In genomic region chr9:107555031-107555457, GRCm38 (mm10) we compare ENCODE assay signal across 8 mouse cellular contexts. TPM values are rescaled to one million over a fixed set of nuclear protein-coding genes. Genes with fewer than 3 reads are reported as not detected.
DNase-seq lines count a peak whose midpoint lies in the region; ATAC-seq and TF ChIP-seq lines count a peak whose summit lies in the region.

No protein-coding gene starts in this region.

- under 1% methylated on average over 23 of the region's 23 CpGs for WGBS in cerebellum, adult 2 months
- WGBS in kidney, adult 2 months: under 1% methylated on average over 23 of the region's 23 CpGs
- WGBS in lung, embryonic 15.5 days: under 1% methylated on average over 23 of the region's 23 CpGs

- H3K4me2 ChIP-seq in lung, embryonic 15.5 days: peak overlapping the region; percentile 96

- no peaks in the 10 kb centered on the region for H3K27me3 ChIP-seq in cerebellum, adult 2 months (ENCODE audit: control insufficient read depth, insufficient read depth, low read length)
- no peaks in the 10 kb centered on the region for H3K27me3 ChIP-seq in kidney, adult 2 months (replicated peaks; ENCODE audit: control insufficient read depth, insufficient read depth, low read length)
- H3K27me3 ChIP-seq in lung, embryonic 15.5 days: no peaks in the 10 kb centered on the region

- H3K27ac ChIP-seq in cerebellum, adult 2 months (ENCODE audit: insufficient read depth, low read length): peak overlapping the region; percentile 73
- peak overlapping the region; percentile 94 for H3K27ac ChIP-seq in kidney, adult 2 months (ENCODE audit: insufficient read depth, low read depth, low read length)
- peak overlapping the region; percentile 98 for H3K27ac ChIP-seq in lung, embryonic 15.5 days

- DNase-seq in cerebellum, adult 2 months: no peak
- no peak for DNase-seq in cerebellum, postnatal 14 days
- peak; percentile 69 for DNase-seq in embryo, embryonic 9.5 days (ENCODE audit: extremely low spot score)
- peak; percentile 89 for DNase-seq in heart, adult 8-10 months (ENCODE audit: low spot score)
- DNase-seq in kidney, adult 2 months: peak; percentile 80
- peak; percentile 60 for DNase-seq in retina, embryonic 14.5 days (ENCODE audit: low spot score)
- no peak for DNase-seq in right cerebral cortex, postnatal 25 days

- TF ChIP-seq POLR2A in cerebellum, adult 2 months (IDR thresholded peaks at IDR 0.05; ENCODE audit: borderline replicate concordance, insufficient read depth, low read length): no peak
- no peak for TF ChIP-seq POLR2A in kidney, adult 2 months (IDR thresholded peaks at IDR 0.05; ENCODE audit: low read depth, low read length)

- TF ChIP-seq CTCF in cerebellum, adult 2 months (IDR thresholded peaks at IDR 0.05; ENCODE audit: borderline replicate concordance, insufficient read depth, low read depth, low read length): no peak
- no peak for TF ChIP-seq CTCF in kidney, adult 2 months (conservative IDR thresholded peaks at IDR 0.05; ENCODE audit: insufficient read depth, insufficient read length, low read depth, low read length)

- H3K4me1 ChIP-seq in cerebellum, adult 2 months (ENCODE audit: control insufficient read depth, insufficient read depth, low read length): peaks cover 3% of the 10 kb centered on the region; the same call in 1 of the 2 replicates
- peaks cover 27% of the 10 kb centered on the region; the same call in 1 of the 2 replicates for H3K4me1 ChIP-seq in kidney, adult 2 months (ENCODE audit: control insufficient read depth, insufficient read depth, low read length)
- peaks cover 56% of the 10 kb centered on the region for H3K4me1 ChIP-seq in lung, embryonic 15.5 days

- peaks cover 3% of the 10 kb centered on the region; the same call in 1 of the 2 replicates for H3K36me3 ChIP-seq in kidney, adult 2 months (ENCODE audit: control insufficient read depth, insufficient read depth, low read length)
- peaks cover 33% of the 10 kb centered on the region for H3K36me3 ChIP-seq in lung, embryonic 15.5 days

- peak; percentile 33 for ATAC-seq in lung, embryonic 15.5 days (ENCODE audit: borderline replicate concordance, extremely low read depth, low FRiP score, low TSS enrichment)

- no peaks in the 10 kb centered on the region for H3K9me3 ChIP-seq in lung, embryonic 15.5 days

- peak overlapping the region; percentile 88 for H3K4me3 ChIP-seq in cerebellum, adult 2 months (replicated peaks; ENCODE audit: insufficient read depth, low read depth, low read length)
- peak overlapping the region; percentile 68 for H3K4me3 ChIP-seq in kidney, adult 2 months (ENCODE audit: insufficient read depth, low read depth, low read length)
- peak overlapping the region; percentile 78 for H3K4me3 ChIP-seq in lung, embryonic 15.5 days

- H3K9ac ChIP-seq in lung, embryonic 15.5 days: peak overlapping the region; percentile 85

RNA-seq across cellular contexts. Expression of gene Rassf1, which starts 3.7 kb away (rescaled TPM):
- 30.3 and 32.3 TPM in 2 replicates for polyA plus RNA-seq in cerebellum, adult 2 months (2012; rRNA removed)
- 10 to 100 TPM; 12.9 to 14.9 (median 14.4) TPM for total RNA-seq in heart, adult 8-10 months (2022)
- polyA plus RNA-seq in kidney, adult 2 months (2012; rRNA removed): 23.0 and 24.0 TPM in 2 replicates
- polyA plus RNA-seq in lung, embryonic 15.5 days (2015; fragmentation: Nextera tagmentation; extraction: Ambion mirVana): 57.7 and 64.1 TPM in 2 replicates

RNA-seq across cellular contexts. Expression of gene Zmynd10, which starts 7.9 kb away (rescaled TPM):
- polyA plus RNA-seq in cerebellum, adult 2 months (2012; rRNA removed): 1.6 and 2.3 TPM in 2 replicates
- total RNA-seq in heart, adult 8-10 months (2022): under 1 TPM in 2 of 4 experiments, not detected in 2; 0.35 to 0.40 TPM
- 52.6 and 52.9 TPM in 2 replicates for polyA plus RNA-seq in kidney, adult 2 months (2012; rRNA removed)
- 6.8 TPM in 2 replicates for polyA plus RNA-seq in lung, embryonic 15.5 days (2015; fragmentation: Nextera tagmentation; extraction: Ambion mirVana)

RNA-seq across cellular contexts. Expression of gene Tusc2, which starts 8.0 kb away (rescaled TPM):
- 123 and 127 TPM in 2 replicates for polyA plus RNA-seq in cerebellum, adult 2 months (2012; rRNA removed)
- total RNA-seq in heart, adult 8-10 months (2022): 10 to 100 TPM; 40.0 to 46.9 (median 40.2) TPM
- 82.5 and 93.8 TPM in 2 replicates for polyA plus RNA-seq in kidney, adult 2 months (2012; rRNA removed)
- polyA plus RNA-seq in lung, embryonic 15.5 days (2015; fragmentation: Nextera tagmentation; extraction: Ambion mirVana): 37.7 and 39.7 TPM in 2 replicates

RNA-seq across cellular contexts. Expression of gene Hyal2, which starts 12.7 kb away (rescaled TPM):
- 10.8 and 11.9 TPM in 2 replicates for polyA plus RNA-seq in cerebellum, adult 2 months (2012; rRNA removed)
- total RNA-seq in heart, adult 8-10 months (2022): 10 to 100 TPM; 31.2 to 45.8 (median 40.6) TPM
- polyA plus RNA-seq in kidney, adult 2 months (2012; rRNA removed): 103 and 155 TPM in 2 replicates
- 105 and 109 TPM in 2 replicates for polyA plus RNA-seq in lung, embryonic 15.5 days (2015; fragmentation: Nextera tagmentation; extraction: Ambion mirVana)

RNA-seq across cellular contexts. Expression of gene Nprl2, which starts 13.0 kb away (rescaled TPM):
- 64.1 and 70.7 TPM in 2 replicates for polyA plus RNA-seq in cerebellum, adult 2 months (2012; rRNA removed)
- total RNA-seq in heart, adult 8-10 months (2022): 10 to 100 TPM; 18.4 to 22.6 (median 21.2) TPM
- polyA plus RNA-seq in kidney, adult 2 months (2012; rRNA removed): 61.5 and 62.6 TPM in 2 replicates
- polyA plus RNA-seq in lung, embryonic 15.5 days (2015; fragmentation: Nextera tagmentation; extraction: Ambion mirVana): 39.2 and 42.2 TPM in 2 replicates

Comparison
In these comparisons a context has a peak if more than half of its experiments do, and no peak if none do; other contexts are left out.
1. DNase-seq: peak in embryo, embryonic 9.5 days (single experiment), heart, adult 8-10 months (single experiment), kidney, adult 2 months (single experiment) and retina, embryonic 14.5 days (single experiment); none in cerebellum, adult 2 months (0 of 2), cerebellum, postnatal 14 days (0 of 2) and right cerebral cortex, postnatal 25 days (single experiment).
2. Peak in every context shown above with its lines, with median percentiles within 50 percentile points of each other: H3K27ac ChIP-seq and H3K4me3 ChIP-seq.